Mouse (Mus musculus) heart, embryonic 16.5 days (tissue): ENCODE results near the gene Sgsm1. TPM values are rescaled to one million over a fixed set of nuclear protein-coding genes. Genes with fewer than 3 reads are reported as not detected.

Experiments
- ATAC-seq: fragments of 200-750 bp; cut with Nextera tagmentation; replicated peaks from 2 replicates; pipeline ENCODE4 v1.8.0; 2017; ENCODE audit warnings: moderate number of reproducible peaks; ENCODE audit not compliant: insufficient read depth, low FRiP score; ENCODE audit errors: extremely low read depth
- H3K27ac ChIP-seq: fragments of 300-500 bp; sonication (generic); 2 replicates; pipeline ENCODE4 v1.5.1; 2014; ENCODE audit warnings: mild to moderate bottlenecking, low read length, control low read depth, moderate library complexity
- H3K27me3 ChIP-seq: fragments of 300-500 bp; sonication (generic); 2 replicates; pipeline ENCODE4 v1.6.1; 2014; ENCODE audit warnings: low read length, mixed read lengths; ENCODE audit not compliant: control insufficient read depth, insufficient read depth
- H3K36me3 ChIP-seq: fragments of 300-500 bp; sonication (generic); 2 replicates; pipeline ENCODE4 v1.6.1; 2014; ENCODE audit not compliant: control insufficient read depth, insufficient read depth
- H3K4me1 ChIP-seq: fragments of 300-500 bp; sonication (generic); 2 replicates; pipeline ENCODE4 v1.6.1; 2014; ENCODE audit warnings: low read length, mixed read lengths; ENCODE audit not compliant: control insufficient read depth, insufficient read depth
- H3K4me2 ChIP-seq: fragments of 300-500 bp; sonication (generic); 2 replicates; pipeline ENCODE4 v1.6.1; 2014; ENCODE audit warnings: low read depth, mild to moderate bottlenecking, control low read depth, low read length
- H3K4me3 ChIP-seq: fragments of 300-500 bp; sonication (generic); 2 replicates; pipeline ENCODE4 v1.5.1; 2014; ENCODE audit warnings: mild to moderate bottlenecking, control low read depth, low read length
- H3K9ac ChIP-seq: fragments of 300-500 bp; sonication (generic); 2 replicates; pipeline ENCODE4 v1.6.1; 2014; ENCODE audit warnings: low read length, control low read depth
- H3K9me3 ChIP-seq: fragments of 300-500 bp; sonication (generic); replicated peaks from 2 replicates; pipeline ENCODE4 v1.6.1; 2016; ENCODE audit warnings: low read length; ENCODE audit not compliant: control insufficient read depth
- WGBS: fragments of 180-500 bp; shearing (Covaris S2); extraction: QIAGEN DNeasy Blood & Tissue Kit; methylation state at CpG from one replicate; pipeline ENCODE4 v1.1.7; 2014; 5-methylcytosine and 5-hydroxymethylcytosine counted together
- polyA plus RNA-seq: library from polyadenylated mRNA; unstranded; fragments of >200 nt; fragmentation: Nextera tagmentation; extraction: Ambion mirVana; gene quantifications from 2 replicates; pipeline ENCODE4 v1.2.1, GENCODE M21; 2015

Gene Sgsm1
- polyA plus RNA-seq, 1 experiment from 2014 or later, result 1.0 TPM

DNA sequence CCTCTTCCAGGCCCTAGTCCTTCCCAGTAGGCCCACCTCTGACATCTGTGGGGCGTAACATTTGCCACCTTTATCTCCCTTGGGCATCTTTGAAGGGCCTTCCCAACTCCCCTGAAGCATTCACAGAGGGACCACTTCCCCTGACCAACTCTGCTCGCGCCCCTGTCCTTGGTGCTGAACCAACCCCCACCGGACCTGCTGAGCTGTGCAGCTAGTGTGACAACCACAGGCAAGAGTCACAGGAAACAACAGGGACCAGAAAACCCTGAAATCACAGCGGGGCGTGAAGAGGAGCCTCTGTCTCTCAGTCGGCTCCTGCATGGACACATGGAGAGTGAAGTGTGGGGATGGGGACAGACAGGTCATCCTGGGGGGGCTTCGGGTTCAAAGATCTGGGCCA lies 18.4 kb downstream of the Sgsm1 start:
- Histone ChIP-seq H3K9me3 (no peaks in the 10 kb centered on the region), H3K27me3 (peaks cover 33% of the 10 kb centered on the region), H3K9ac (no peak overlapping the region), H3K4me1 (no peaks in the 10 kb centered on the region), H3K27ac (no peak overlapping the region), H3K4me3 (no peak overlapping the region), H3K4me2 (no peak overlapping the region), H3K36me3 (no peaks in the 10 kb centered on the region)
- WGBS, result 8% methylated on average over 8 of the region's 8 CpGs
- ATAC-seq, result no peak

DNA sequence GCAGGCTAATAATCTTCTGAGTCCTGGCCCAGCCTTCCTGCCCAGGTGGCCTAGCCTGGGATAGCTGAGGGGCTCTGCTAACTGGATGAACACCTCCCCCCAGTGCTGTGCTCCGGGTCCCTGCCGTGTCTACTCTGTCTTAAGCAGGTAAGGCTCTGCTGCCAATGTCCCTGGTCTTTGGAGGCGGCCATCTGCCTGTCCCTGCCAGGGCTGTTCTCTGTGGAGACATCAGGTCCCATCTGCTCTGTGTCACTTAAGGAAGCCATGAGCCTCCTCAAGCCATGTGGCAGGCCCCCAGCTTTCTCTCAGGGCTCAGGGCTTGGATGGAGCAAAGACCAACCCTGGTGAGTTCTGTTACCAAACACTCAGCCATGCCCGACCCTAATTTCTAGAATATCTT lies 19.5 kb downstream of the Sgsm1 start:
- H3K9ac ChIP-seq, result no peak overlapping the region
- H3K27ac ChIP-seq, result no peak overlapping the region
- no peaks in the 10 kb centered on the region for H3K9me3 ChIP-seq
- WGBS, result 78% methylated on average over 4 of the region's 4 CpGs
- no peak overlapping the region for H3K4me2 ChIP-seq
- H3K4me1 ChIP-seq, result no peaks in the 10 kb centered on the region
- H3K36me3 ChIP-seq, result no peaks in the 10 kb centered on the region
- H3K27me3 ChIP-seq, result peaks cover 43% of the 10 kb centered on the region
- no peak for ATAC-seq
- H3K4me3 ChIP-seq, result no peak overlapping the region

DNA sequence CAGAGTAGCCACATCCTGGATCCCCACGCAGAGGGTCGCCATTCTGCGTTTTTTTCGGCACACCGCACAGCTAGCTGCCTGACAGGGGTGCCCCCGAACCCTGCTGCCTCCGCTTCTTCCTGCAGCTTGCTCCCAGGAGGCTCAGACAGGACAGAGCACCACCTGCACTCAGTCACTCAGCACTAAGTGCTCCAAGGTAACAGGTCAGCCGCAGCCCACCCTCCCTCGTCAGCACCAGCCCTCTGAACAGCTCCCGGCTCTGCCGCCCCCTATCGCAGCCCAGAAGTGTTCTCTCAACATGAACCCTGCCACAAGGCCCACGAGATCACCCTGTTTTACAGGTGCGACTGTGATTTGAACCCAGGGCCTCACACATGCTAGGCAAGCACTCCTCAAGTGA lies 20.4 kb downstream of the Sgsm1 start:
- 39% methylated on average over 14 of the region's 14 CpGs for WGBS
- H3K9ac ChIP-seq, result no peak overlapping the region
- no peaks in the 10 kb centered on the region for H3K4me1 ChIP-seq
- H3K9me3 ChIP-seq, result no peaks in the 10 kb centered on the region
- H3K4me2 ChIP-seq, result no peak overlapping the region
- no peaks in the 10 kb centered on the region for H3K36me3 ChIP-seq
- H3K27me3 ChIP-seq, result peaks cover 48% of the 10 kb centered on the region
- no peak overlapping the region for H3K27ac ChIP-seq
- no peak for ATAC-seq
- no peak overlapping the region for H3K4me3 ChIP-seq

DNA sequence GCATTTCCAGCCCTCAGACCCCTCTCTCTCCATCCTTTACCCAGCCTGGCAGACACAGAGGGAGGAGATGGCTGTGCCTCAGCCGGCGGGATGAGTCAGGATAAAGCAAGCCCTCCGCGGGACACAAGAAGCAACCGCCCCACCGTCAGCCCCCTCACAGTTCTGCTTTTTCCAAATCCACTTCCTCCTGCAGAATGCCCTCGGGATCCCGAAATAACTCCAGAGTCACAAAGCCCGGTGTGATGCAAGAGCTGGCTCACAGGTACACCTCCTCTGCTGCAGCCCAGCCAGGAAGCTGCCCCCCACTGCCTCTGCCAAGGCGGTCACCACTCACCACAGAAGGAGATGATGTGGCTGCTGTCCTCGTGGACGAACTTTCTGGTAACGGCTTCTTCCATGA lies 22.1 kb downstream of the Sgsm1 start:
- no peak overlapping the region for H3K4me2 ChIP-seq
- H3K36me3 ChIP-seq, result no peaks in the 10 kb centered on the region
- ATAC-seq, result no peak
- H3K27ac ChIP-seq, result no peak overlapping the region
- H3K9ac ChIP-seq, result no peak overlapping the region
- no peaks in the 10 kb centered on the region for H3K4me1 ChIP-seq
- no peak overlapping the region for H3K4me3 ChIP-seq
- no peaks in the 10 kb centered on the region for H3K9me3 ChIP-seq
- peaks cover 51% of the 10 kb centered on the region for H3K27me3 ChIP-seq
- 35% methylated on average over 13 of the region's 13 CpGs for WGBS

DNA sequence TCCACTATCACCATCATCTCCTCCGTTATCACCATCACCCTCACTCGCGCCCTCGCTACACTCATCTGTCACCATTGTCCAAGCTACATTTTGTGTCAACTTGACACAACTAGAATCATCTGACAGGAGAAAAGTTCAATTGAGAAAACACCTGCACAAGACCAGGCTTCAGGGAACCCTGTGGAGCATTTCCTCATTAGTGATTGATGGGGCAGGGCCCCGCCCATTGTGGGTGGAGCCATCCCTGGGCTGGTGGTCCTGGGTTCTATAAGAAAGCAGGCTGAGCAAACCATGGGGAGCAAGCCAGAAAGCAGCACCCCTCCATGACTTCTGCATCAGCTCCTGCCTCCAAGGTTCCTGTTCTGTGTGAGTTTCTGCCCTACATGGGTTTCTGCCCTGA lies 22.8 kb downstream of the Sgsm1 start:
- no peak overlapping the region for H3K4me2 ChIP-seq
- H3K27me3 ChIP-seq, result peaks cover 51% of the 10 kb centered on the region
- H3K4me3 ChIP-seq, result no peak overlapping the region
- H3K9me3 ChIP-seq, result no peaks in the 10 kb centered on the region
- no peaks in the 10 kb centered on the region for H3K36me3 ChIP-seq
- H3K9ac ChIP-seq, result no peak overlapping the region
- ATAC-seq, result no peak
- 39% methylated on average over 5 of the region's 5 CpGs for WGBS
- H3K27ac ChIP-seq, result no peak overlapping the region
- H3K4me1 ChIP-seq, result no peaks in the 10 kb centered on the region

DNA sequence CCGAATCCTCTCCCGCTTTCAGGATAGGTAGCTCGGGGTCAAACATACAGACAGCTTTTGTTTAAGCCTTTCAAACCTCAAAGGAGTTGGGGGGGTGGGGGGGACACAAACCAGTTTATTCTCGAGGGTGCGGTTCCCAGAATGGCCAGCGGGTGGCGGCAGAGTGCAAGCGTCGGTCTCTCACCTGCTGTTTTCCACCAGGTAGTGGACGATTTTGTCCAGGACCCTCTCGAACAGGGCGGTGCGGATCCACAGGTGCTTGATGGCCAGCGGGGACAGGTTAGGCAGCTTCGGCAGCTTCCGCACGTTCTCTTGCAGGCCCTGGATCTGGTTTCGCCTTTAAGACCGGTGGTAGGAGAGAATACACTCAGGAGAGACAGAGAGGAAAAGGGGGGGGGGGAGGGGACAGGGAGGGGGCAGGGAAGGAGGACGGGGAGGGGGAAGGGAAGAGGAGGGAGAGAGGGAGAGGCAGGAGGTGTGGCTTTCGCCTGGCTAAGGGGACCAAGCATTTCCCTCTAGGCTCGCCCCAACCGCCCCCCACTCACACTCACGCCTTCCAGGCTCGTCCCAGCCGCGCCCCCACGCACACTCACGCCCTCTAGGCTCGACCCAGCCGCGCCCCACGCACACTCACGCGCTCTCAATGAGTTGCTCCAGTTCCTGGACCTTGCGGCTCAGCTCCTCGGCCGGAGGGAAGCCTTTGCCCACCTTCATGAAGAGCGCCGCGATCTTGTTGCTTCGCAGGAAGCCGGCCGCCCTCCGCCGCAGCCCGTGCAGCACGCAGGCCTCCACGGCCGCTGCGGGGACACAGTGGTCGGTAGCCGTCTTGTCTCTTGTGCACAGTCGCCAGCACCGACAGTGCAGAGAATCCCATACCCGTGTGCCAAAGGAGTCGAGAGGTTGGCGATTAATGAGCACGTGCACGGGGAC lies 23.7 kb downstream of the Sgsm1 start:
- no peaks in the 10 kb centered on the region for H3K4me1 ChIP-seq
- H3K27me3 ChIP-seq, result peaks cover 51% of the 10 kb centered on the region
- no peak for ATAC-seq
- H3K4me2 ChIP-seq, result no peak overlapping the region
- H3K36me3 ChIP-seq, result no peaks in the 10 kb centered on the region
- 5% methylated on average over 60 of the region's 60 CpGs for WGBS
- no peak overlapping the region for H3K4me3 ChIP-seq
- no peak overlapping the region for H3K9ac ChIP-seq
- H3K9me3 ChIP-seq, result no peaks in the 10 kb centered on the region
- H3K27ac ChIP-seq, result no peak overlapping the region

DNA sequence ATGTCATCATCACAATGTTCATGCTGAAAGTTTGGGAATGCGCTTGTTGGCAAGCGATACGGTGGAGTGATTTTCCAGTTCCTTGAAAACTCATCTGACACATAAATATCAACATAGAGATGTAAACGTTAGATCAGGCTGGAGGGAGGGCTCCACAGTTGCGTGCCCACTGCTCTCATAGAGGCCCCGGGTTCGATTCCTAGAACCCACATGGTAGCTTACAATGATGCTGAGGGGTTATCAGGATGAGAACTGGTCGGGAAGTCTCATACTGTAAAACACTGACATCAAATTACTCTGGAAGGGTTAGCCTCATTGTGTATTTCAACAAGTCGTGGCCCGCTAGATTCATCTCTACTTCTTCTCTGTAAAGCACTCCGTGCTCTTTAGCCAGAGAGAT lies 24.5 kb downstream of the Sgsm1 start:
- Histone ChIP-seq H3K9me3 (no peaks in the 10 kb centered on the region), H3K4me3 (no peak overlapping the region), H3K4me1 (no peaks in the 10 kb centered on the region), H3K27me3 (peaks cover 51% of the 10 kb centered on the region), H3K4me2 (no peak overlapping the region), H3K27ac (no peak overlapping the region), H3K9ac (no peak overlapping the region), H3K36me3 (no peaks in the 10 kb centered on the region)
- 65% methylated on average over 11 of the region's 11 CpGs for WGBS
- no peak for ATAC-seq

DNA sequence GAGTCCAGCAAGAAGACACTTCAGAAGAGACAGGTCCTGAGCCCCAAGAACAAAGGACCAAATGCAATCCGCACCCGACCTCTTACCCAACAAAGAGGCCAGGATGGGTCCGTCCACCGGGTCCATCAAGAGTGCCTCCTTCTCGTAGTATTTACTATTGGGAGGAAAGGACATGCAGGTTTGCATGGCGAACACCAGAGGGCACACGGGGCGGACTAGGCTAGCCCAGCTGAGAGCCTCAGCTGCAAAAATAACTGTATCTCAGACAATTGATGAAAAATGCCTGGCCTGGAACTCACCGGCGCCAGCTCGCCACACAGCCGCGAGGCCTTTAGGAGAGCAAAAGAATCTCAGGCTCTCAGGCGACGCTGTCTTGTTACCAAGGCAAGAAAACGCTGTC lies 25.0 kb downstream of the Sgsm1 start:
- H3K27me3 ChIP-seq, result peaks cover 49% of the 10 kb centered on the region
- ATAC-seq, result no peak
- 50% methylated on average over 16 of the region's 16 CpGs for WGBS
- H3K9ac ChIP-seq, result no peak overlapping the region
- no peaks in the 10 kb centered on the region for H3K36me3 ChIP-seq
- no peak overlapping the region for H3K4me2 ChIP-seq
- no peak overlapping the region for H3K4me3 ChIP-seq
- H3K27ac ChIP-seq, result no peak overlapping the region
- H3K4me1 ChIP-seq, result no peaks in the 10 kb centered on the region
- no peaks in the 10 kb centered on the region for H3K9me3 ChIP-seq

DNA sequence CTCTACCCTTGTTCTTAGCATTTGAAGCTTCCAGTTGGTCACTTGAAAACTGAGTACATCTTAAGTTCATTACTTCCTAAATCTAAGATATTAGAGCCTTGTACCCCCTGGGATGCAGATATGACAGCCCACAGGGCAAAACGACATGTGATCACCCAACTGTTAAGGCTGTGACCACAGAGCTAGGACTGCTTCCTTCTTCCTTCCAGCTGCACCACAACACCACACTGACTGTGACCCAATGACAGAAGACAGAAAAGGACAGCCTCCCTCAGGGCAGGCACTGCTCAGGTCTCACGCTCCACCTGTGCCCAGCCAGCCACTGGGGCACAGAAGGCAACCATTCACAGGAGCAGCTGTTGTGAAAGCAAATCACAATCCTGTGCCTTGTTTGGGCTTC lies 26.9 kb downstream of the Sgsm1 start:
- Histone ChIP-seq H3K9me3 (no peaks in the 10 kb centered on the region), H3K27me3 (peaks cover 33% of the 10 kb centered on the region), H3K4me1 (no peaks in the 10 kb centered on the region), H3K27ac (no peak overlapping the region), H3K4me2 (no peak overlapping the region), H3K4me3 (no peak overlapping the region), H3K36me3 (no peaks in the 10 kb centered on the region), H3K9ac (no peak overlapping the region)
- no peak for ATAC-seq
- whole genome bisulfite sequencing, result 52% methylated on average over 2 of the region's 2 CpGs
